Mouse (Mus musculus) right cerebral cortex, adult 18-20 months (tissue): ENCODE results near the gene Tpst1.

Experiments
- DNase-seq: peaks from one replicate; pipeline ENCODE4 v3.0.0; 2022; ENCODE audit warnings: mixed read lengths

Tpst1 gene

DNA sequence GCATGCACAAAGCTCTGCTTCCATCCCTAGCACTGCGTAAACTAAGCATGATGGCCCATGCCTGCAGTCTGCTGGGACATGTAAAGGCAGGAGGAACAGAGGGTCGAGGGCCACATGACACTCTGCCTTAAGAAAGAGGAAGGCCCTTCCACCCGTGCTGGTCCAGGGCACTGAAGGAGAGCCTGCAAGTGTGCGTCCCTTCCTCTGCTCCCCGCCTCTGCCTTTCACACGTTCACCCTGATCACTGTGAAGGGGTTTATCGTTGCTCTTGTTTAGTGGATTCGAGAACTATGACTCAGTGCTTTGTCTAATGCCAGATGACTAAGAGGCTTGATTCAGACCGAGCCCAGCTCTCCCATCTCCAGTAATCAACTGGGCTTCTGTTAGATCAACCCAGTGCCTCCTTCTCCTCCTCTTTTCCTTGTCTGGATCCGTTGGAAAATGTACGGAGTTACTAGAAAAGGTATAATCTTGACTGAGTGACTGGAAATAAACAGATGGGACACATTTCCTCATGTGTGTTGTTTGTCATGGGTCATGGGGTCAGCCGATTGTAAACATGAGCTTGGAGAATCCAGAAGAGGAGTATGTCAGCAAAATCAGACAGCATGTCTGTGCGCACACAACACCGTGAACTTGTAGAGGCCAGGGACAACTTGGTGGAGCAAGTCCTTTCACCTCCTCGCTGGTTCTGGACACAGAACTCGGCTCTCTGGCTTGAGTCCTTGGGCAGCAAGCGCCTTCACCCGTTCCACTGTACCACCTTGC lies 16.7 kb downstream of the Tpst1 start:
- DNase-seq: peak; percentile 60

DNA sequence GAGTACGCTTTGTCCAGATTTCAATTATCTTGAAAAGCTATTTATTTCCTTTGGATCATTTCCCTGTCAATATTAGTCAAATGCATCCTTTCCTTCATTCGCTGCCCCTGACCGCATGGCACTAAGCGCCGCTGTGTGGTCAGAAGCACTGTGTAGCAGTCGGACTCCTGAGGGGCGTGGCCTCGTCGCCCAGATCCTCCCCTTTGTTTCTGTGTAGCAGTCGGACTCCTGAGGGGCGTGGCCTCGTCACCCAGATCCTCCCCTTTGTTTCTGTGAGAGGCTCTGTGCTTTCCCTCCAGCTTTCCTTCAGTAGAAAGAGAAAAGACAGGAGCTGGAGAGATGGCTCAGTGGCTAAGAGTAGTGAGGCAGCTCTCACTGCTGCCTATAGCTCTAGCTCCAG lies 23.6 kb downstream of the Tpst1 start:
- DNase-seq: no peak

DNA sequence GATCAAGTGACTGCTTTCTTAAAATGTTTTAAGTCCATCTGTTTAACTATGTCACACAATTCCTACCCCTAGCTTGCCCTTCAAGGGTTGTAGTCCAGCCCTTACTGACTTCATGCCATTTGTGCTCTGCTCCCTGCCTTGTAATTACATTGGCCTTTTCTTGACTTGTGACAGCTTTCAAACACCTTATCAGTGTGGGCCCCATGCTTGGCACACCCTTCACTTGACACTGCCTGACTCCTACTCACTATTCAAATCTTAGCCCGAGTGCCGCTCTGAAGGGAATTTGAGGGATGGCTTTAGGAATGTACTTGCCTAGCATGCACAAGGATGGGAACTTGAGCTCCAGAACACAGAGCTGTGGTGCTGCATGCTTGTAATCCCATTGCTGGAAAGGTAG lies 24.7 kb downstream of the Tpst1 start:
- no peak for DNase-seq

DNA sequence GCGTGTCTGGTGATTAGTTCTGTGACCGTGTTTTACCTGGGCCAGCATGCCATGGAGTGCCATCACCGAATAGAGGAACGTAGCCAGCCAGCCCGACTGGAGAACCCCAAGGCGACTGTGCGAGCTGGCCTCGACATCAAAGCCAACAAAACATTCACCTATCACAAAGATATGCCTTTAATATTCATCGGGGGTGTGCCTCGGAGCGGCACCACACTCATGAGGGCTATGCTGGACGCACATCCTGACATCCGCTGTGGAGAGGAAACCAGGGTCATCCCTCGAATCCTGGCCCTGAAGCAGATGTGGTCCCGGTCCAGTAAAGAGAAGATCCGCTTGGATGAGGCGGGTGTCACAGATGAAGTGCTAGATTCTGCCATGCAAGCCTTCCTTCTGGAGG lies 28.6 kb downstream of the Tpst1 start:
- no peak for DNase-seq

DNA sequence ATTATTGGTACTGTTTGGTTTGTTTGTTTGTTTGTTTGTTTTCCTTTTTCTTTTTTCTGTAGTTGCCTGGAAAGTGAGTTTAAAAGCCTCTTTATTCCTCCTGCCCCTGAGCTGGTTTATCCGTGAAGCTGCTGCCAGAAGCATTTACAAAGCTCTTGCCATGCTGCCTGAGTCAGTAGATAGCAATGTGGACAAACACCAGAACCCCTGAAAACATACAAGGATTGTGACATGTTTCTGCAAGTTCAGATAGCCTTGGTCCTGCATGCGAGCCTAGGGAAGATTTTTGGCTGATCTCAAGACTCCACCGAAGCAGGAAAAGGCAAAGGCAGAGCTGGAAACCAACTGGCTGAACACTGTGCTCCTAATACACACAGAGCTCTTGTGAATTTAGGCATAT lies 36.2 kb downstream of the Tpst1 start:
- no peak for DNase-seq

DNA sequence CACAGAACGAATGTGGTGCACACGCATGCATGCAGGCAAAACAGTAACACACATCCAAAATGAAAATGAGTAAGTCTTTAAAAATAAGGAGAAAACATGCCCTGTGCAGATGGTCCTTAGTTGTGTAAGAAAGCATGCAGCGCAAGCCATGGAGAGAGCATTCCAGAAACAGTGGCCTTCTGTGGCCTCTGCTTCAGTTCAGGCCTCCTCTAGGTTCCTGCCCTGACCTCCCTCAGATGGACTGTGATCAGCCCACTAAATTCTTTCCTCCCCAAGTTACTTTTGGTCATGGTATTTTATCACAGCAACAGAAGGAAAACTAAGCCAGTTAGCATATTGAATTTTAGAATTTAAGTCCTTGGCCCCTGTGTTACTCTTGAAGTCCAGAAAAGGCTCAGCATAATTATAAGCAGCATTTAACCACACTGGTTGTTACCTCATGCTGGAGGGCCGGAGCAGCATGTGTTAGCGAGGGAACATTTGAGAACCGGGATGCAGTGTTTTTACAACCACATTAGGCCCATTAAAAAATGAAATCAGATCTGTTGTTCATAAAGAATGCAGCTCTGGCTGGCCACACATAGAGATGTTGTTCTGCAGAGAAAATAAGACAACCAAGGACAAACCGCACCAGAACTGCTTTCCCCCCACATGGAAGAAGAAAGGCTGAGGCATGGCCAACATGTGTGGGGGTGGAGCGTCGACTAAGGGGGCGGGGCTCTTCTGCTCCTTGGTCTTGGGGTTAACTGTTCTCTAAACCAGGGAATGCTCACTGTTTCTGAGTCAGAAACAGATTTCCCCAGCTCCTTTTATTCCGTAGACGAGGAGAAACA lies 37.7 kb downstream of the Tpst1 start:
- DNase-seq: no peak

DNA sequence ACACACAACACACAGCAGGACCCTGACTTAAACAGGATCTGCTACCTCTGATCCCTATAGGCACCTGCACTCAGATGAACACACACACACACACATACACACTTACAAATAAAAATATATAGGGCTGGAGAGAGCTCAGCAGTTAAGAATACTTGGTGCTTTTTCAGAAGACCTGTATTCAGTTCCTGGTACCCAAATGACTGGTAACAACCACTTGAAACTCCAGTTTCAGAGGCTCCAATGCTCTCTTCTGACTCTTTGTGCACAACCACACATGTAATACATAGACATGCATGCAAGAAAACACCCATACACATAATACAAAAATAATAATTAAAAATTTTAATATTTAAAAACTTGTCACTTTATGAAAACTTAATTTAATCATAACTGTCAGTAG lies 39.5 kb downstream of the Tpst1 start:
- no peak for DNase-seq

DNA sequence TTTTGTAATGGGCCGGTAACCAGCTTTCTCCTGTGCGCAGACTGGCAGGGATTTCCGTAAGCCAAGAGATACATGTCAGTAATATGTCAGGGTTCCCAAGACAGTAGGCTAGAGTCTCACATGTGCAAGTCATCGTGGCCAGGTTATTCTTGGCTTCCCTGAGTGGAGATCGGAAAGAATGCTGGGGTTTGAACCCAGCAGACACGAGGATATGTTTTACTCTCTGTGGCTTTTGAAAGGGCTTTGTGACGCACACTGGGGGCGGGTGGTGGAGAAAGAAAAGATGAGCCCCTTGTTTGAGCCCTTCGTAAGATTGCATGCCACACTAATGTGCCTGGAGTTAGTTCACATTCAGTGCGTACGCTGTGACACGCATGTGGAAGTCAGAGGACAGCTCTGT lies 43.0 kb downstream of the Tpst1 start:
- DNase-seq: no peak

DNA sequence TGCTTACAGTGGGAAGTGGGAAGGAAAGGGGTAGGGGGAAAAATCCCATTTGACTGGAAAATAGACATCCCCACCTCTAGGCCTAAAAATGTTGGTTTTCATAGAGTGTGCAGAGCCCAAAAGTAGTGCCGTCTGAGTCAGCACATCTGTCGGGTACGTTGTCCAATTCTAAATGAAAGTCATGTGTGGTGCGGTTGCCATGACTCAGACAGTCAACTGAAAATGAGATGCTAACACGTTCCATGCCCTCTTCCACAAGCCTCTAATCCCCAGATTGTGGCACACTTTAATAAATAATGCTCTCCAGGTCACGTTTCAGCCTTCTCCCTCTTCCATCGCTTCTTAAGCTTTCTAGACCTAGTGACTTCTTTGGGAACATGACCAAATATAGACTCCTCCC lies 43.7 kb downstream of the Tpst1 start:
- peak; percentile 32 for DNase-seq

DNA sequence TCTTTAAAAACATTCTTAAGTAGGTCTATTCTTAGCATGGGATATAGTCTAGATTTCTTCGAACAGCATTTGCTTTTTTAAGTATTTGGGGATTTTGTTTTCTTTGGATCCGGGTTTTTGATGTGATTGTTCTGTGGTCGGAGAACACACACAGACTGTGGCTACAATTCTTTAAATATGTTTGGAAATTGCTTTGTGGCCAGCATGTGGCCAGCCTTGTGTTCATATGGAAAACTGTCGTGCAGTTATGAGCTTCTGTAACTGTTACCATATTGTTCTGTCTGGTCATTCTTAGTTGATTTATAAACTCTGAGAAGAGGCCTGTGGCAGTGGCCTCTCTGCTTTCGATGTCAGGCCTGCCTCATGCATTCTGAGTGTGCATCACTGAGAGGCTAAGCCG lies 44.8 kb downstream of the Tpst1 start:
- no peak for DNase-seq

DNA sequence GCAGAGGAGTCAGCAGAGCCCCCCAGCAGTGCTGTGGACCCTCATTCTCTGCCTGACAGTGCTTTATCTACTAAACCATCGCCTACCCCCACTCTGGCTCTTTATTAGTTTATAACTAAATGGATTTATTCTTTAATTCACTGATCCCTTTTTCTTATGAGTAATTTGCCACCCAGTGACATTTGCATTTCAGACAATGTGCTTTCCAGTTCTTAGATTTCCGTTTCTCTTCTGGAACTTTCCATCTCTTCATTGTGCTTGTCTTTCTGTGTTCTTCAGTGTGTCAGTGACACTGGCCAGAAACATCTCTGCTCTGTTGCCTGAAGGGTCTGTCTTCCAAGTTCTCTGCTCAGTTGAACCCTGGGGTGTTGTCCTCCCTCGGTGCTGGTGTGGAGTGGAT lies 46.1 kb downstream of the Tpst1 start:
- no peak for DNase-seq

DNA sequence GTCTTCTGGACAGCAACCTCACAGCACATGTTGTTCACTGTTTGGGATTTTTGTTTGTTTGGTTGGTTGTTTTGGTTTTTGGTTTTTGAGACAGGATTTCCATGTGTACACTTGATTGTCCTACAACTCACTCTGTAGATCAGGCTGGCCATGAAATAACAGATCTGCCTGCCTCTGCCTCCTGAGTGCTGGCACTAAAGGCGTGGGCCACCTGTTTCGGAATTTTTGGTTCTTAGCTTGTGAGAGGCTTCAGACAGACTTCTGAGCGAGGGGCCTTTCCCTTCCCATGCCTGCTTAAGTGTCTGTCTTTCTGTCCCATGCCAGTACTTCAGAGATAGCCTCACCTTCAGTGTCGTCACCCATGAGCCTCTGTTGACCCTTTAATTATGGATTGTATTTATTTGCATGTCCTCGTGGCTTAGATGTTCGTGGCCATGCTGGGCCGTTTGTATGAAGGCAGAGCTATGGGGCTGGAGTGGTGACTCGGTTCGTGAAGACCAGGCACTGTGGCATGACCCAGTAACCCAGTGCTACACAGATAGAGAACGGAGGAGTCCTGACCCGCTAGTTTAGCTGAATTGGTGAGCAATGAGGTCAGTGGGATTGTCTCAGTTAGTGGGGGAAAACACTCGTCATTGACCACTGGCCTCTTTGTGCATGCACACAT lies 47.1 kb downstream of the Tpst1 start:
- DNase-seq: no peak

DNA sequence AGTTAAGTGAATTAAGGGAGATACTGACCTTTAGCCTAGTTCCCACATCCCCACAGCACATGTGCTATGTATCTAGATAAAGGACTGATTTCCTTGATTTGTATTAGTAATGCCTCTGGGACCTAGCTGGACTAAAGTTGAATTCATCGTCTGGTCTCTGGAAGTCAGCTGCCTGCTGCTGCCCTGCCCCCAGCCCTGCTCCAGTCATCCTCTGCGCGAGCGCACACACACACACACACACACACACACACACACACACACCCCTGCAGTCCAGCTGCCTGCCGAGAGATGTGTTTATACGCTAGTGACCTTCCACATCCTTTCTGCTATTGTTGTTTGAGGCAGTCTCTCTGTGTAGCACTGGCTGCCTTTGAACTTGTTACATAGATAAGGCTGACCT lies 47.8 kb downstream of the Tpst1 start:
- DNase-seq: no peak

DNA sequence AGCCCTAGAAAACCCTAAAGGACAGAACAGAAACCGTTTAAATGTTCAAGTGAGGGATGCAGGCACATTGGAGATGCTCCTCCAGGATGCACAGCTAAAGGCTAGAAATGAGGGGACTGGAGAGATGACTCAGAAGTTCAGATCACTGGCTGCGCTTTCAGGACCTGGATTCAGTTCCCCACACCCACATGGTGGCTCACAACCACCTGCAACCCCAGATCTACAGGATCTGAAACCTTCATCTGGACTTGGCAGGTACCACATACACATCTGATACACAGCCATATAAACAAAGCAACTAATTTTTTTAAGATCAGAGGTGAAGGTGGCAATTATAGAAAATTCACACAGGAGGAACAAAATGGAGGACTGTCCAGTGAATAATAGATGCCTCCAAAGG lies 49.2 kb downstream of the Tpst1 start:
- DNase-seq: no peak

DNA sequence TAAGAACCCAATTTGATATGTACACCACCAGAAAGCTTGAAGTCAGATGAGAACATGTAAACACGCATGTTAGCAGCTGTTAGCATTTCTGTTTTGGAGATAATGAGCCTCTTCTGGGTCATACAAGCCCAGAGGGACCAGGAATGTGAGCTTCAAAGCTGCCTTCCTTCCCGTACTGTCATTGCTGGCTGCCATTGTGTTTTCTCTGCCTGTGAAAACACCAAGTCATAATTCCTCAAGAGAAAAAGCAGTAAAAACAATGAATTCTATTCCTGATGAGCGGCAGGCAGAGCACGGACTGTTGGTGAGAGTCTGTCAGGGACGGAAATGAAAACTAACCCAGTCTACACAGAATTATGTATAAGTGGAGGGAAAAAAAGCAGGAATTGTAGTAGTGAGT lies 51.1 kb downstream of the Tpst1 start:
- DNase-seq: no peak

DNA sequence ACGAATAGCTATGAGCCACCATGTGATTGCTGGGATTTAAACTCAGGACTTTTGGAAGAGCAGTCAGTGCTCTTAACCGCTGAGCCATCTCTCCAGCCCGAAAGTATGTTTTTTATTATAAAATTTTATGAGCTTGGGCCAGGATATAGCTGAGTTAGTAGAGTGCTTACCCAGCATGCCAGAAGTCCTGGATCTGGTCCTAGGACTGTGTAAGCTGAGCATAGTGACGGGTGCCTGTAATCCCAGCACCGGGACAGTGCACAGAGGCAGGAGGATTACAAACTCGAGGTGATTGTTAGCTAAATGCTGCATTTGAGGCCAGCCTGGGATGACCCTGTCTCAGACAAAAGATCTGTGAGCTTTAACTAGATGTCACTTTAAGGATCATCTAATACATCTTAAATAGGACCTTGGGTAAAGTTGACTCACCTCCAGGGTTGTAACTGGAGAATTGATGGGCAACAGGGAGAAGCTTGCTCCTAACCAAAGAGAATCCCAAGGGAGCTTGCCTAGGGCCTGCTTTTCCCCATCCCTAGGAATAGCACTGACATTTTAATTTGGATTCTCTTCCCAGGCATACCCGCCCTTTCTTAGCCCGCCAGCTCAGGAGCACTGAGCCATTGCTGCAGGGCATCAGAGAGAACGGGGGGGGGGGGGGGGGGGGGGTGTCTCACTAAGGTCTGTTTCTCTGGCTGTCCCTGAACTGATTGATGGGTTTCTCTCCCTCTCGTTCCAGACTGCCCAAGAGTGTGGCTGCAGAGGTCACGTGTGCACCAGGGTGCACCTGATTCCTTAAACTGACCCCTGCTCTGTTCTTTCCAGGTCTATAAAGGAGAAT lies 55.8 kb downstream of the Tpst1 start:
- no peak for DNase-seq

DNA sequence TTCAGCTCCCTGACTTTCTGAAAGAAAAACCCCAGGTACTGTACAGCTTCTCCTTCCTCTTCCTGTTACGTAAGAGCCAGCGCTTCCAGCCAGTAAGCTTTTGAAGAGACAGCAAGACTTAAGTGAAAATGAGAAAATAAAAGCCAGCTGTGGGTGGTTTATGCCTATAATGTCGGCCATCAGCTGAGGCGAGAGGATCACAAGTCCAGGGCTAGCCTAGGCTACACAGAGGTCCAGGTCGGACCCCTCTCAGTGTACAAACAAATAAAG lies 56.3 kb downstream of the Tpst1 start:
- DNase-seq: peak; percentile 30

DNA sequence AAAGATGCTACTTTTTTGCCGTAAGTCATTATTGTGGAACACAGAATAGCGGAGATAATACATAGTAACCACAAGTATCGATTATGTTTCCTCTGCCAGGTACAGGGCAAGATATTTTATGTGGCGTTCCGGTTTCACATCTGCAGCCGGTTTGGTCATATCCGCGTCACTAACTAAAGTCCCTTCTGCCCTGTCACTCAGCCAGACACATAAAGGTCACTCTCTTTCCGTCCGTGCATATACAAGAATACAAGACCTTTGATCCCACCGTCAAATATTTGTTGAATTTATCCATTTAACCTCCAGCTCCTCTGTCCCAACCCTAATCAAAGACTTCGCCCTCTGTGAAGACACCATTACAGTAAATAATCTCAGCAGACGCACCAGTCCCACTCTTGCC lies 63.5 kb downstream of the Tpst1 start:
- no peak for DNase-seq

DNA sequence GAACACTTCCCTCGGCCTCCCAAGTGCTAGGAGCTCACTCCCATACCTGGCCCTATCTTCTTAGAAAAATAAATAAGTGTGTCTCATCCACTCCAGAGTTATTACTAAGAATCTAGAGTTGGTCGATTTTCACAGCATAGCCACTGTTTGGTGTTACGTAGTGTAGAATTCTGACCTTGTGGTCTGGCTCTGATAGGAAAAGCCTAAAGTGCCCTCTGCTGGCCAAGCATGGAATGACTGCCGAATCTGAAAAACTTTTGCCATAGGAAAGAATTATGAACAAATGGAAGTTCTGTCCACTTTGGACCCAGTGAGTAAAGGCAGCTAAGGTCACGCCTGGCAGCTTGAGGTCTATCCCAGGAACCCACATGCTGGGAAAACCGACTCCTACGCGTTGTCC lies 66.3 kb downstream of the Tpst1 start:
- DNase-seq: peak; percentile 69

DNA sequence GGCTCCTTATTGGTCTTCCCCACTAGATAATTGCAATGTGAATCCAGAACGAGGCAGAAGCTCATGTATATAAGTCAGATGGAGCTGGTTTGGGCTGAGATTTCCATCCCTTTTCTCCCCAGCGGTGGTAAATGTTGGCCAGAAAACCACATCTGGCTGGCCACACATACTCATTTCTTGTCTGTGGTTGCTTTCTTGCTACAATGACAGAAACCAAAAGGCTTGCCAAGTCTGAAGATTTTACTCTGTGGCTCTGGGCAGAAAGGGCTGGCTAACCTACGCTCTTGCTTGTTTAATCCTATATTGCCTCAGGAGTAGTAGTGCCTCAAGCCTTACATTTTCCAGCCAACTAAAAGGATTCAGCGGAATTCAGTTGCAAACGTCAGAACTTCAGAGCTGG lies 68.0 kb downstream of the Tpst1 start:
- DNase-seq: no peak

DNA sequence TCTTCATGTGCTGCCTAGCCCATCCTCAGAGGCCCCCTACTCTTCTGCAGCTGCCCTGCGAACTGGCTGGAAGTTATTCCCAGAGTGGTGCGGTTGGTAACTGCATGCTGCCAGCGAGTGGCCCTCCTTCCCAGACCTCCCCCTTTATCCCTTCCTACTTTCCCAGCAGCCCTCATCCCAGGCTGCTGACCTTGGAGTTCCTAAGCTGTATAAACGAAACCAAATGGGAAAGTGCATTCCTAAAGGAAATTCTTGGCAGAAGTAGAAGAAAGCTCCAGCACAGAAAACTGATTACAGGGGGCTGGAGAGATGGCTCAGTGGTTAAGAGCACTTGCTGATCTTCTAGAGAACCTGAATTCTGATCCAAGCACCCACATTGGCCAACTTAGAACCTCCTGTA lies 68.9 kb downstream of the Tpst1 start:
- DNase-seq: no peak

DNA sequence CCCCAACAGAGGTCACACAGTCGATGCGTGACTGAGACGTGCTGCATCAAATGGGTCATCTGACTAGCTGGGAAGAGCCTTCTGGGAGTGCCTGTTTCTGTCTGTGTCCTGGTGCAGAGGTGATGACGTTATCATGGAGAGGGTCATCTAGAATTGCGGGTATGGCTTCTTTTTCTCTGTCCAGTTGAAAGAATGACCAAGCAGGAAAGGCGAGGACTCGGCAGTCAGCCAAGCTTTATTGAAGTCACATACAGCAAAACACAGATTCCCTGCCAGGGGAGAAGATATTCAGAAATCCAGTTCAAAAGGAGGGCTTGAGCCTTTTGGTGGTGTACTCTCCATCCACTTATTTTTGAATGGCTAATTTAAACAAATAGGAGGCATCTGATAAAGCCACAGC lies 70.0 kb downstream of the Tpst1 start:
- DNase-seq: no peak

DNA sequence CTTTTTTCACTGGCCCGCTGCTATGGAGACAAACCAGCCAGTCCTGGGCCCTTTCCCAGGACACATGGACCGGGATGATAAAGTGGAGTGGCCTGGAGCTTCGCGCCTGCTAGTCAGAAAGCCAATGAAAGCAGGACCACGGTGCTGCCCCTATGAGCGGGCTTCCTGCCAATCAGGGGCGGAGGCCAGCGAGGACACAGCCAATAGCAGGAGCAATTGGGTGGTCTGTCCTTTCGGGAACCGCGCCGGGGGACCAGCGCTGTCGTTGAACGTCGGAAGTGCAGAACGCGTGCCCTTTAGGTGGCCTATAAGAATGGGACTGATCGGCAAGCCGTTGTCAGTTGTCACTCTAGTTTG lies 70.8 kb downstream of the Tpst1 start:
- peak; percentile 75 for DNase-seq
